Comparison of ENCODE assay signal across 8 mouse cellular contexts in the genomic region with DNA sequence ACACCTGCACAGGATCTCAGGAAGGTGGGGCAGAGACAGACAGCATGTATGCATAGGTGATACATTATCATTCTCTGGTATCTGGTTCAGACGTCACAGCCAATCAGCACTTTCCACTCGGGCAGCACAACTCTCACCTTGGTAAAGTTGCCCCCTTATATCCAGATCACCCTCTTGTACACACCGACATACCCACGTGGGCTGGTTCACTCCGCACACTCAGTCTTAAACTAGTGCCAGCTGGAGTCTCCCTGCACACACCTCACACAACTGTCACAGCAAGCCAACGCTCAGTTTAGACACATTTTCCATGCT. TPM values are rescaled to one million over a fixed set of nuclear protein-coding genes. Genes with fewer than 3 reads are reported as not detected.
DNase-seq lines count a peak whose midpoint lies in the region; ATAC-seq and TF ChIP-seq lines count a peak whose summit lies in the region.
"Had no signal": no experiment of that assay in that cellular context is flagged by ENCODE, and none has a peak within 500 bp of the region (broad histone marks: within the 10 kb centered on the region; RNA-seq: fewer than 3 reads in every experiment).

No protein-coding gene starts in this region.

- TF ChIP-seq CTCF in lung, adult 2 months (IDR thresholded peaks at IDR 0.05; ENCODE audit: insufficient read depth, low read length), result no peak

- WGBS in lung, adult 2 months, result 19% methylated on average over 6 of the region's 6 CpGs
- WGBS in forebrain, embryonic 10.5 days, result 24% methylated on average over 6 of the region's 6 CpGs
- 34% methylated on average over 6 of the region's 6 CpGs for WGBS in limb, embryonic 10.5 days
- 24% methylated on average over 6 of the region's 6 CpGs for WGBS in neural tube, embryonic 14.5 days

- H3K4me1 ChIP-seq in lung, adult 2 months (ENCODE audit: control insufficient read depth, insufficient read depth, low read length), result peaks cover 3% of the 10 kb centered on the region; the same call in 1 of the 2 replicates
- H3K4me1 ChIP-seq in forebrain, embryonic 10.5 days, result peaks cover 19% of the 10 kb centered on the region
- peaks cover 22% of the 10 kb centered on the region for H3K4me1 ChIP-seq in limb, embryonic 10.5 days
- peaks cover 10% of the 10 kb centered on the region; the same call in 1 of the 2 replicates for H3K4me1 ChIP-seq in neural tube, embryonic 14.5 days (ENCODE audit: control insufficient read depth, insufficient read depth, low read length)

- TF ChIP-seq POLR2A in lung, adult 2 months (IDR thresholded peaks at IDR 0.05; ENCODE audit: borderline replicate concordance, extremely low read depth, low read depth, low read length), result peak; percentile 13; the same call in 1 of the 2 replicates

- no peaks in the 10 kb centered on the region for H3K36me3 ChIP-seq in forebrain, embryonic 10.5 days (replicated peaks)
- H3K36me3 ChIP-seq in limb, embryonic 10.5 days, result no peaks in the 10 kb centered on the region
- H3K36me3 ChIP-seq in neural tube, embryonic 14.5 days (ENCODE audit: control insufficient read depth, insufficient read depth, low read length), result no peaks in the 10 kb centered on the region

- peak overlapping the region; percentile 64 for H3K9ac ChIP-seq in neural tube, embryonic 14.5 days (replicated peaks; ENCODE audit: low read depth, low read length)

- ATAC-seq in neural tube, embryonic 14.5 days (ENCODE audit: low read depth), result no peak
- ATAC-seq: inflammation-experienced regulatory T-cells, adult 6 months had no signal

- intact Hi-C loops in left cerebral cortex, postnatal 10 days (cut with DNase I), result no loop called here

- H3K27ac ChIP-seq in forebrain, embryonic 10.5 days, result peak overlapping the region; percentile 87
- H3K27ac ChIP-seq in limb, embryonic 10.5 days, result peak overlapping the region; percentile 90
- H3K27ac ChIP-seq in neural tube, embryonic 14.5 days (ENCODE audit: low read depth, low read length), result no peak overlapping the region

- no peaks in the 10 kb centered on the region for H3K9me3 ChIP-seq in forebrain, embryonic 10.5 days
- no peaks in the 10 kb centered on the region for H3K9me3 ChIP-seq in limb, embryonic 10.5 days (replicated peaks)
- H3K9me3 ChIP-seq in neural tube, embryonic 14.5 days (ENCODE audit: control insufficient read depth, low read length), result no peaks in the 10 kb centered on the region

- peak overlapping the region; percentile 79 for H3K4me3 ChIP-seq in lung, adult 2 months (replicated peaks; ENCODE audit: extremely low read depth, low read depth, low read length)
- H3K4me3 ChIP-seq in forebrain, embryonic 10.5 days, result peak overlapping the region; percentile 62
- peak overlapping the region; percentile 69 for H3K4me3 ChIP-seq in limb, embryonic 10.5 days
- peak overlapping the region; percentile 40 for H3K4me3 ChIP-seq in neural tube, embryonic 14.5 days (ENCODE audit: low read depth, low read length)

- peak overlapping the region; percentile 81 for H3K4me2 ChIP-seq in neural tube, embryonic 14.5 days (ENCODE audit: low read depth, low read length)

- peaks cover 11% of the 10 kb centered on the region; the same call in 1 of the 2 replicates for H3K27me3 ChIP-seq in forebrain, embryonic 10.5 days (ENCODE audit: poor library complexity, severe bottlenecking)
- H3K27me3 ChIP-seq in limb, embryonic 10.5 days (ENCODE audit: low read depth, poor library complexity, severe bottlenecking), result no peaks in the 10 kb centered on the region; the same call in 1 of the 2 replicates
- no peaks in the 10 kb centered on the region for H3K27me3 ChIP-seq in neural tube, embryonic 14.5 days (ENCODE audit: control insufficient read depth, insufficient read depth, low read length)

- no peak for DNase-seq in lung, adult 2 months
- DNase-seq in lung, postnatal 25 days (ENCODE audit: low spot score), result no peak
- DNase-seq in forebrain, embryonic 10.5 days (ENCODE audit: extremely low spot score, low spot score), result no peak
- no peak for DNase-seq in limb, embryonic 10.5 days (ENCODE audit: low spot score)
- DNase-seq in spleen, postnatal 36 days (ENCODE audit: low spot score in 2 of 2), result no peak
- DNase-seq in left cerebral cortex, postnatal 10 days (ENCODE audit: extremely low spot score in 1 of 2, low spot score in 2 of 2), result no peak

RNA-seq across cellular contexts. Expression of gene Tnfsf12, which starts 0.6 kb away (rescaled TPM):
- 84.2 and 98.8 TPM in 2 replicates for polyA plus RNA-seq in lung, adult 2 months (2012; rRNA removed)
- polyA plus RNA-seq in forebrain, embryonic 10.5 days (2016; fragmentation: Nextera tagmentation; extraction: Ambion mirVana), result 1.1 and 1.6 TPM in 2 replicates
- 3.0 and 4.2 TPM in 2 replicates for polyA plus RNA-seq in limb, embryonic 10.5 days (2016; fragmentation: Nextera tagmentation; extraction: Ambion mirVana)
- 2.1 and 3.4 TPM in 2 replicates for polyA plus RNA-seq in neural tube, embryonic 14.5 days (2014; fragmentation: Nextera tagmentation; extraction: Ambion mirVana)
- 1 to 10 TPM; 7.4 TPM for total RNA-seq in left cerebral cortex, postnatal 10 days (2021)
- polyA plus RNA-seq: inflammation-experienced regulatory T-cells, adult 6 months had no signal

RNA-seq across cellular contexts. Expression of gene Tnfsfm13, which starts 0.9 kb away (rescaled TPM):
- 12.7 and 20.0 TPM in 2 replicates for polyA plus RNA-seq in lung, adult 2 months (2012; rRNA removed)
- polyA plus RNA-seq in forebrain, embryonic 10.5 days (2016; fragmentation: Nextera tagmentation; extraction: Ambion mirVana), result 0.44 and 0.55 TPM in 2 replicates
- 0.53 and 0.73 TPM in 2 replicates for polyA plus RNA-seq in limb, embryonic 10.5 days (2016; fragmentation: Nextera tagmentation; extraction: Ambion mirVana)
- polyA plus RNA-seq in neural tube, embryonic 14.5 days (2014; fragmentation: Nextera tagmentation; extraction: Ambion mirVana), result 0.75 and 1.8 TPM in 2 replicates
- total RNA-seq in left cerebral cortex, postnatal 10 days (2021), result 1 to 10 TPM in 1 of 2 experiments, under 1 TPM in 1; 0.81 to 1.5 TPM
- polyA plus RNA-seq: inflammation-experienced regulatory T-cells, adult 6 months had no signal

RNA-seq across cellular contexts. Expression of gene Tnfsf13, which starts 9.4 kb away (rescaled TPM):
- polyA plus RNA-seq in lung, adult 2 months (2012; rRNA removed), result 16.2 and 21.3 TPM in 2 replicates
- 0.20 TPM in 1 of 2 replicates, not detected in the other for polyA plus RNA-seq in forebrain, embryonic 10.5 days (2016; fragmentation: Nextera tagmentation; extraction: Ambion mirVana)
- polyA plus RNA-seq in limb, embryonic 10.5 days (2016; fragmentation: Nextera tagmentation; extraction: Ambion mirVana), result 0.20 and 0.45 TPM in 2 replicates
- polyA plus RNA-seq in neural tube, embryonic 14.5 days (2014; fragmentation: Nextera tagmentation; extraction: Ambion mirVana), result 0.24 and 0.72 TPM in 2 replicates
- total RNA-seq in left cerebral cortex, postnatal 10 days (2021), result 1 to 10 TPM in 1 of 2 experiments, under 1 TPM in 1; 0.39 to 1.6 TPM
- polyA plus RNA-seq: inflammation-experienced regulatory T-cells, adult 6 months had no signal

RNA-seq across cellular contexts. Expression of gene Senp3, which starts 13.1 kb away (rescaled TPM):
- polyA plus RNA-seq in lung, adult 2 months (2012; rRNA removed), result 43.6 and 55.0 TPM in 2 replicates
- 127 and 128 TPM in 2 replicates for polyA plus RNA-seq in forebrain, embryonic 10.5 days (2016; fragmentation: Nextera tagmentation; extraction: Ambion mirVana)
- 149 and 151 TPM in 2 replicates for polyA plus RNA-seq in limb, embryonic 10.5 days (2016; fragmentation: Nextera tagmentation; extraction: Ambion mirVana)
- 104 and 116 TPM in 2 replicates for polyA plus RNA-seq in neural tube, embryonic 14.5 days (2014; fragmentation: Nextera tagmentation; extraction: Ambion mirVana)
- total RNA-seq in left cerebral cortex, postnatal 10 days (2021), result 100 to 1,000 TPM in 1 of 2 experiments, 10 to 100 TPM in 1; 96.9 to 103 TPM

RNA-seq across cellular contexts. Expression of gene Eif4a1, which starts 22.8 kb away (rescaled TPM):
- polyA plus RNA-seq in lung, adult 2 months (2012; rRNA removed), result 152 and 265 TPM in 2 replicates
- polyA plus RNA-seq in forebrain, embryonic 10.5 days (2016; fragmentation: Nextera tagmentation; extraction: Ambion mirVana), result 725 and 747 TPM in 2 replicates
- polyA plus RNA-seq in limb, embryonic 10.5 days (2016; fragmentation: Nextera tagmentation; extraction: Ambion mirVana), result 678 and 791 TPM in 2 replicates
- polyA plus RNA-seq in neural tube, embryonic 14.5 days (2014; fragmentation: Nextera tagmentation; extraction: Ambion mirVana), result 503 and 643 TPM in 2 replicates
- total RNA-seq in left cerebral cortex, postnatal 10 days (2021), result 100 to 1,000 TPM; 455 to 466 TPM

Comparison
In these comparisons a context has a peak if more than half of its experiments do, and no peak if none do; other contexts are left out.
1. RNA of gene Tnfsf12, which starts 0.6 kb away (polyA plus RNA-seq): 84.2 to 98.8 TPM in lung, adult 2 months; 3.0 to 4.2 TPM in limb, embryonic 10.5 days, 2.1 to 3.4 TPM in neural tube, embryonic 14.5 days and 1.1 to 1.6 TPM in forebrain, embryonic 10.5 days; every median in the first group is over 10 times any median in the second.
2. Peak in every context shown above with its lines, with median percentiles within 50 percentile points of each other: H3K4me3 ChIP-seq.